Mouse (Mus musculus) adrenal gland, adult 8-10 months (tissue): ENCODE measurements around the gene Sult2a2. TPM values are rescaled to one million over a fixed set of nuclear protein-coding genes. Genes with fewer than 3 reads are reported as not detected.
"Not testable (repeated sequence)": the region's sequence is repeated elsewhere in the genome, so short reads cannot be mapped to it uniquely, and the experiment has no call there.

ENCODE experiments used
- DNase-seq: peaks from one replicate; pipeline ENCODE4 v3.0.0; 2022
- total RNA-seq, 4 experiments: library from RNA; stranded (reverse); gene quantifications; 2 replicates each; pipeline ENCODE4 v1.2.4; 2022

Sult2a2 gene
- not detected for total RNA-seq

DNA sequence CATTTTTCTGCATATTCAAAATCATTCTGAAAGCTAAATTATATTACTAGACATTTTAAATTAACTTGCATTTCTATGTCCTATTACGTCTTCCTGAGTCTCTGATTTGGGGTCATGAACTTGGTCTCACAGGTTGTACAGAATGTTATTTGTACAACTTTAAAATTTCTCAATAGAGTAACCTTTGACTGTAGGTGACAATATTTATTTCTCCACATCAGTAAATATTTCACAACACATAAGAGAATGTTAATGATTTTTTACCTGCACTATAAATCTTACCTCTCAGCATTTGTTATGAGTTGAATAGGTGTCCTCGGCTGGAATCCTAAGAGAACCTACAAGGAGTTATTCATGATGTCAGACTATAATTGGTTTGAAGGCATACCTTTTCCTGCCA lies at the start of gene Sult2a2:
Gene Sult2a2, plus strand, starts transcription at position 301 of the 400 bp plus-strand sequence.
- not testable (repeated sequence) for DNase-seq

DNA sequence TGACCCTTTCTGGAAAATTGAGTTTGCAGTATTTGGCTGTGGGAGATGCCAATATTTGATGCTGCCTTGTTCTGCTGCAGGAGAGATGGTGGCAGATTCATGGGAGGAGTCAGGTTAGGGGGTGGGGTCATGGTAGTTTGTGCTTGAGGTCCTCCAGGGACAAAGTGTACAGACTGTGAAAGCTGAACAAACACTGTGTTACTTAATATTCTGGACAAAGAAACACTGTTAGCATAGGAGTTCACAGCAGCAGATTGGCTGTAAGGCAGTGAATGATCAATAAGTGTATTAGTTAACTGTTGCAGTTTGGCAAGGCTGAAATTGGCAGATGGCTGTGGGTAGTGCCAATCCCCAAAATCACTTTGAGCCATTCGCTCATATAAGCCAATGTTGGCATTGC lies 80.6 kb downstream of the Sult2a2 start:
- DNase-seq = no peak

Other genes with a start within 250 kb of the Sult2a2 start
- gene Bsph2, start 162.4 kb upstream of the Sult2a2 start, total RNA-seq = not detected
- gene Sult2a5, start 109.5 kb upstream of the Sult2a2 start, total RNA-seq = not detected
- under 1 TPM in 1 of 4 experiments, not detected in 3; 0.49 TPM for gene Sult2a1, start 103.9 kb downstream of the Sult2a2 start, total RNA-seq